Mouse (Mus musculus) ES-E14 (cell line): ENCODE results near the gene Abcc1. TPM values are rescaled to one million over a fixed set of nuclear protein-coding genes. Genes with fewer than 3 reads are reported as not detected.

Source experiments
- DNase-seq: peaks from one replicate; pipeline ENCODE4 v3.0.0-alpha.2; 2013; ENCODE audit warnings: low read depth, low spot score
- H3K27ac ChIP-seq: 2 replicates; pipeline ENCODE4 v1.5.1; 2012; ENCODE audit warnings: low read depth, mild to moderate bottlenecking, low read length, moderate library complexity, mixed read lengths; ENCODE audit not compliant: poor library complexity, insufficient read depth, severe bottlenecking
- H3K36me3 ChIP-seq: 2 replicates; pipeline ENCODE4 v1.6.1; 2012; ENCODE audit warnings: mild to moderate bottlenecking, low read length, moderate library complexity, mixed read lengths; ENCODE audit not compliant: control insufficient read depth, poor library complexity, insufficient read depth, severe bottlenecking
- H3K4me1 ChIP-seq, 2 experiments: fragments of 150-350 bp in 1 of 2; sonication (generic) in 1 of 2; 2 replicates each; pipeline ENCODE4 v1.6.1; 2012; ENCODE audit warnings: low read length in 2 of 2, mild to moderate bottlenecking in 1 of 2, mixed read lengths in 1 of 2; ENCODE audit not compliant: control insufficient read depth in 2 of 2, insufficient read depth in 2 of 2, poor library complexity in 1 of 2
- H3K4me3 ChIP-seq, 2 experiments: fragments of 150-350 bp in 1 of 2; sonication (generic) in 1 of 2; 2 replicates each; pipeline ENCODE4 v1.5.1; 2012; ENCODE audit warnings: low read length in 2 of 2, low read depth in 1 of 2, mild to moderate bottlenecking in 1 of 2, mixed read lengths in 1 of 2; ENCODE audit not compliant: insufficient read depth in 1 of 2, poor library complexity in 1 of 2, severe bottlenecking in 1 of 2
- H3K9ac ChIP-seq: 2 replicates; pipeline ENCODE4 v1.6.1; 2012; ENCODE audit warnings: low read depth, mild to moderate bottlenecking, low read length, mixed read lengths; ENCODE audit not compliant: poor library complexity, insufficient read depth, severe bottlenecking
- H3K9me3 ChIP-seq: fragments of 150-350 bp; sonication (generic); 2 replicates; pipeline ENCODE4 v1.6.1; 2012; ENCODE audit warnings: low read depth, mild to moderate bottlenecking, low read length; ENCODE audit not compliant: control insufficient read depth, insufficient read depth
- CHD2 ChIP-seq: IDR thresholded peaks from 2 replicates; pipeline ENCODE4 v1.6.1; 2014; ENCODE audit warnings: mild to moderate bottlenecking, low read depth, low read length, inconsistent platforms
- HCFC1 ChIP-seq: IDR thresholded peaks from 2 replicates; pipeline ENCODE4 v1.6.1; 2012; ENCODE audit warnings: low read length, inconsistent platforms, borderline replicate concordance; ENCODE audit not compliant: insufficient read depth
- MAFK ChIP-seq: IDR thresholded peaks from 2 replicates; pipeline ENCODE4 v1.6.1; 2014; ENCODE audit warnings: mild to moderate bottlenecking, low read depth, low read length, inconsistent platforms; ENCODE audit not compliant: insufficient read depth
- ZC3H11A ChIP-seq: IDR thresholded peaks from 2 replicates; pipeline ENCODE4 v1.6.1; 2012; ENCODE audit warnings: low read depth, mild to moderate bottlenecking, inconsistent platforms, low read length, borderline replicate concordance
- ZNF384 ChIP-seq: IDR thresholded peaks from 2 replicates; pipeline ENCODE4 v1.6.1; 2012; ENCODE audit warnings: low read depth, low read length, inconsistent platforms
- in situ Hi-C, 2 experiments: fragments of 600-800 bp; cut with MboI; formaldehyde crosslinking; loops; one replicate each; pipeline ENCODE4 v1.15.1; 2025; ENCODE audit warnings: low sequenced_read_pairs in 2 of 2, inconsistent platforms in 1 of 2; ENCODE audit not compliant: unreplicated experiment in 2 of 2
- total RNA-seq: library from RNA; depleted of rRNA; stranded (reverse); fragments of 300-350 nt; gene quantifications from 2 replicates; pipeline ENCODE4 v1.2.3, GENCODE M21; 2012

Gene Abcc1
- total RNA-seq, 1 experiment: 46.7 TPM

DNA sequence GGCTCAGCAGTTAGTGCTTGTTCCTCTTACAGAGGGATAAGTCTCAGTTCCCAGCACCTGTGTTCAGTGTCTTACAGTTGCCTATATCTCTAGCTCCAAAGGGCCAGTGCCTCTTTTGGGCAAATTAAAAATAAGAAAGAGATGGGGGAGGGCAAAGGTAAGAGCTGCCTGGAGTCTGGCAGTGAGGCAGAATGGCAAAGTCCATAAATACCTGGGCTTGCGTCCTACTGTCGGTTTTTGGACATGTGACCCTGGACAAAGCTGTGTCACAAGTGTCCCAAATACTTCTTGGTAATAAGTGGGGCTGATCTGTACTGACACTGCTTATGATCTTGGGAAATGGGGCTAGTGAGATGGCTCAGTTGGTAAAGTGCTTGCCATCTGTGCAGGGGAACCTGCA is 113.6 kb downstream of the Abcc1 start:
- Histone ChIP-seq H3K4me3 (no peak overlapping the region), H3K27ac (no peak overlapping the region), H3K9ac (no peak overlapping the region), H3K4me1 (no peaks in the 10 kb centered on the region), H3K9me3 (no peaks in the 10 kb centered on the region), H3K36me3 (peaks cover 32% of the 10 kb centered on the region; the same call in 1 of the 2 replicates)
- TF ChIP-seq ZC3H11A: no peak
- TF ChIP-seq MAFK: no peak
- TF ChIP-seq HCFC1: no peak
- TF ChIP-seq CHD2: no peak
- TF ChIP-seq ZNF384: no peak
- DNase-seq: no peak
- in situ Hi-C loops: no loop called here

DNA sequence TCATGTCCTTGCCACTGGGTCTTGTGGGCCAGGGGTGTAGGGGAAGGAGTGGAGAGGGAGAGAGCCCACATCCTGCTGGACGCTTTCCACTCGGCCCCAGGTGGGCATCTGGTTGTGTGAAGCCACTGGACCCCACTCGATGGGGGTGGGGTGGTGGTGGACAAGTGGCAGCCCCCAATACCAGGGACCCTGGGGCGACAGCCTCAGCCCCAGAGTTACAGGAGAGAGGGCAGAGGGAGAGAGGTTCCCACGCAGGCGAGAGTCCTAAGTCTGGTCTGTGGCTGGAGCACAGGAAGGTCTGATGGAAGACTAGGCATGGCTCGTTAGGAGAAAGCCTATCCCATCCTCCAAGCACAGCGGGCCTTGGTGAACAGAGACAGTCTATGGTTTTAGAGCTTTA is 114.7 kb downstream of the Abcc1 start:
- DNase-seq: no peak
- TF ChIP-seq ZNF384: no peak
- no peak for TF ChIP-seq ZC3H11A
- no peak for TF ChIP-seq MAFK
- TF ChIP-seq HCFC1: no peak
- TF ChIP-seq CHD2: no peak
- H3K4me3 ChIP-seq: no peak overlapping the region
- no peaks in the 10 kb centered on the region for H3K9me3 ChIP-seq
- in situ Hi-C loops: no loop called here
- H3K27ac ChIP-seq: no peak overlapping the region
- peaks cover 26% of the 10 kb centered on the region; the same call in 1 of the 2 replicates for H3K36me3 ChIP-seq
- H3K9ac ChIP-seq: no peak overlapping the region
- H3K4me1 ChIP-seq: no peaks in the 10 kb centered on the region

DNA sequence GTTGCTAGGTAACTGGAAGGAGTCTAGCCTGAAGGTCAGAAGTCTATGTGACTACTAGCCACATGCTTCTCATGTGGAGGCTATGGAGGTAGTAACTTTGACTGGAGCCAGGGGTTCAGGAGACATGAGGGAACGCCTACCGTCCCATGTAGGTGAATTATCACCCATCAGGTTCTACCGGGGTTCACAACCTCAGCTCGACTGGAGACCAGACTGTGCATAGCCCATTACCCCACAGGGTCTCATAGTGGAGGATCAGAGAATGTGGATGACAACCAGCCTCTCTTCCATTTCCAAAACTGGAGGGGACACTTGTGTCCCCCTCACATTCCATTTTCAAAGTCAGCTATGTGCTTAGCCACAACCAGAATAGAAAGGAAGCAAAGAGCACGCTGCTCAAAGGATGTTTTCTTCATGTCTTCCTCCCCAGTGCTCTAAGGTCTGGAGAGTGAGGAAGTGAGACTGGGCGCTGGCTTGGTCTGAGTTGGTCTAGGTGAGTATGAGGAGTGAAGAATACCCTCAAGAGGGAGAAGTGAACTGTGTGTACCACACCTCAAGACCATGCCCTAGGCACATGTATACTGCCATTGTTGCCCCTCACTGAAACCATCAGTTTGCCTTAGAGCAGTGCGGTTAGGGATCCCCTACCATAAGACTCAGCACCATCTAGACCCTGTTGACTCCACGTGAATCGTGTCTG is 115.5 kb downstream of the Abcc1 start:
- Histone ChIP-seq H3K9me3 (no peaks in the 10 kb centered on the region), H3K4me3 (no peak overlapping the region), H3K9ac (no peak overlapping the region), H3K36me3 (peaks cover 23% of the 10 kb centered on the region; the same call in 1 of the 2 replicates), H3K4me1 (no peaks in the 10 kb centered on the region), H3K27ac (no peak overlapping the region)
- in situ Hi-C loops: no loop called here
- TF ChIP-seq ZNF384: no peak
- no peak for TF ChIP-seq CHD2
- TF ChIP-seq MAFK: no peak
- TF ChIP-seq HCFC1: no peak
- TF ChIP-seq ZC3H11A: no peak
- DNase-seq: no peak

DNA sequence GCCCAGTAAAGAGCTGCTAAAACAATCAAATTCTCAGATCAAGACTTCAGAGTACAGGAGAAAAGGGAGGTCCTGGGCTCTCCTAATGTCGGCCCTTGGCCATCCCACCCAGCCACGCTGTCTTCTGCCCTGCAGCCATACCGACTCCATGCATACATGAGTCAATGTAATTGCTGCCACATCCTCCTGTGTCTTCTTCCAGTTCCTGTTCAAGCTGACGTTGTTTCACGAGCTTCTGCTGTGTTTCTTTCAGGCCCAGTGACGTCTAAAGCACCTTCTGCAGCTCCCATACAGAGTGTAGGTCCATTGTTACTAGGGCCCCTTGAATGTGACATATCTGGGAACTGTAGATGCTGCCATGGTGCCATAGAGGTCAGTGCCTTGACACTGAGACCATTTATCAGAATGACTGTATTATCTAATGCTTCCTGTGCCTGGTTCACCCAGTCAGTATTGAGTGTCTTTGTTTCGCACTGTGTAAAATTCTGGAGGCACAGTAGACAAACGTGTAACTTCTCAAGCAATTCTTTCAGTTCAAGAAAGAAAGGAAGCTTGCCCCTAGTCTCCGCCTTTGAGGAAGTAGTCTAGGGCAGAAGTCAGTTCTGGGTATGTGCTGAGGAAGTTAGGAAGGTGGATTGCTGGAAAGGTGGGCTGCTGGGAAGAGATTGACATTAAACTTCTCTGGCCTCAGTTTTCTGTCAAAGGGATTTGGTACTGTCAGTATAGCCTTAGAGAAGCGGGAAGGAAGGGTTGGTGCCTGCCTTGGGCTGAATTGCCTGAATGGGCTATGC is 116.3 kb downstream of the Abcc1 start:
- H3K36me3 ChIP-seq: peaks cover 15% of the 10 kb centered on the region; the same call in 1 of the 2 replicates
- TF ChIP-seq ZC3H11A: no peak
- TF ChIP-seq HCFC1: no peak
- no peak for TF ChIP-seq MAFK
- no peak for TF ChIP-seq CHD2
- no peak for TF ChIP-seq ZNF384
- in situ Hi-C loops: no loop called here
- H3K4me3 ChIP-seq: no peak overlapping the region
- no peak overlapping the region for H3K27ac ChIP-seq
- H3K9me3 ChIP-seq: no peaks in the 10 kb centered on the region
- H3K9ac ChIP-seq: no peak overlapping the region
- no peak for DNase-seq
- no peaks in the 10 kb centered on the region for H3K4me1 ChIP-seq
